Mouse (Mus musculus) midbrain, embryonic 15.5 days (tissue): ENCODE results near the gene Tsc22d4. TPM values are rescaled to one million over a fixed set of nuclear protein-coding genes. Genes with fewer than 3 reads are reported as not detected.
A peak's percentile ranks its signal among the peaks of the same experiment; 100 is the strongest.

ENCODE experiments used
- ATAC-seq: fragments of 200-750 bp; cut with Nextera tagmentation; replicated peaks from 2 replicates; pipeline ENCODE4 v1.8.0; 2017; ENCODE audit warnings: moderate TSS enrichment
- H3K27ac ChIP-seq: fragments of 300-500 bp; sonication (generic); 2 replicates; pipeline ENCODE4 v1.5.1; 2015; ENCODE audit warnings: mild to moderate bottlenecking, inconsistent platforms
- H3K27me3 ChIP-seq: fragments of 300-500 bp; sonication (generic); replicated peaks from 2 replicates; pipeline ENCODE4 v1.6.1; 2015; ENCODE audit warnings: inconsistent platforms
- H3K36me3 ChIP-seq: fragments of 300-500 bp; sonication (generic); replicated peaks from 2 replicates; pipeline ENCODE4 v1.6.1; 2015; ENCODE audit warnings: inconsistent platforms
- H3K4me1 ChIP-seq: fragments of 300-500 bp; sonication (generic); 2 replicates; pipeline ENCODE4 v1.6.1; 2015; ENCODE audit warnings: inconsistent platforms
- H3K4me2 ChIP-seq: fragments of 300-500 bp; sonication (generic); 2 replicates; pipeline ENCODE4 v1.6.1; 2015; ENCODE audit warnings: inconsistent platforms, mild to moderate bottlenecking, moderate library complexity
- H3K4me3 ChIP-seq: fragments of 300-500 bp; sonication (generic); 2 replicates; pipeline ENCODE4 v1.5.1; 2015; ENCODE audit warnings: mild to moderate bottlenecking, inconsistent platforms
- H3K9ac ChIP-seq: fragments of 300-500 bp; sonication (generic); 2 replicates; pipeline ENCODE4 v1.6.1; 2015; ENCODE audit warnings: mild to moderate bottlenecking, inconsistent platforms
- H3K9me3 ChIP-seq: fragments of 300-500 bp; sonication (generic); 2 replicates; pipeline ENCODE4 v1.6.1; 2016; ENCODE audit warnings: inconsistent platforms
- WGBS: fragments of 180-500 bp; shearing (Covaris S2); methylation state at CpG from one replicate; pipeline ENCODE4 v1.1.7; 2015; ENCODE audit warnings: mixed read lengths; 5-methylcytosine and 5-hydroxymethylcytosine counted together
- polyA plus RNA-seq: library from polyadenylated mRNA; unstranded; fragments of >200 nt; fragmentation: Nextera tagmentation; extraction: Ambion mirVana; gene quantifications from 2 replicates; pipeline ENCODE4 v1.2.1, GENCODE M21; 2015

The Tsc22d4 gene
- polyA plus RNA-seq, 1 experiment from 2014 or later: 58.0 TPM

GRCm38 (mm10) chr5:137723840-137724239, 21.7 kb upstream of the Tsc22d4 start:
- H3K9ac ChIP-seq: no peak overlapping the region
- no peak for ATAC-seq
- no peak overlapping the region for H3K4me2 ChIP-seq
- H3K27me3 ChIP-seq: no peaks in the 10 kb centered on the region
- 86% methylated on average over 5 of the region's 5 CpGs for WGBS
- no peaks in the 10 kb centered on the region for H3K4me1 ChIP-seq
- H3K36me3 ChIP-seq: no peaks in the 10 kb centered on the region
- H3K27ac ChIP-seq: no peak overlapping the region
- H3K9me3 ChIP-seq: no peaks in the 10 kb centered on the region
- no peak overlapping the region for H3K4me3 ChIP-seq

- no peak for ATAC-seq
- Histone ChIP-seq H3K4me1 (peaks cover 5% of the 10 kb centered on the region), H3K27ac (no peak overlapping the region), H3K9me3 (no peaks in the 10 kb centered on the region), H3K27me3 (no peaks in the 10 kb centered on the region), H3K36me3 (peaks cover 8% of the 10 kb centered on the region; the same call in 1 of the 2 replicates), H3K4me2 (no peak overlapping the region), H3K4me3 (no peak overlapping the region), H3K9ac (no peak overlapping the region)
- WGBS: 79% methylated on average over 6 of the region's 6 CpGs
These were observed 18.8 kb upstream of the Tsc22d4 start for GRCm38 (mm10) chr5:137726767-137727166.

- peak overlapping the region; percentile 45 for H3K9ac ChIP-seq
- H3K9me3 ChIP-seq: no peaks in the 10 kb centered on the region
- peak; percentile 71 for ATAC-seq
- peaks cover 26% of the 10 kb centered on the region for H3K36me3 ChIP-seq
- no peaks in the 10 kb centered on the region for H3K27me3 ChIP-seq
- peak overlapping the region; percentile 36 for H3K4me3 ChIP-seq
- H3K27ac ChIP-seq: peak overlapping the region; percentile 97
- WGBS: 13% methylated on average over 12 of the region's 12 CpGs
- H3K4me1 ChIP-seq: peaks cover 58% of the 10 kb centered on the region
- H3K4me2 ChIP-seq: peak overlapping the region; percentile 59
These were observed 11.8 kb upstream of the Tsc22d4 start for GRCm38 (mm10) chr5:137733638-137734288.

GRCm38 (mm10) chr5:137734289-137735061, 11.1 kb upstream of the Tsc22d4 start:
- Histone ChIP-seq H3K27ac (peak overlapping the region; percentile 97), H3K4me2 (peak overlapping the region; percentile 59), H3K4me3 (peak overlapping the region; percentile 36), H3K27me3 (no peaks in the 10 kb centered on the region), H3K4me1 (peaks cover 65% of the 10 kb centered on the region), H3K36me3 (peaks cover 26% of the 10 kb centered on the region), H3K9me3 (no peaks in the 10 kb centered on the region), H3K9ac (peak overlapping the region; percentile 45)
- 31% methylated on average over 6 of the region's 6 CpGs for WGBS
- peak; percentile 96 for ATAC-seq

GRCm38 (mm10) chr5:137737400-137737940, 8.1 kb upstream of the Tsc22d4 start:
- H3K4me2 ChIP-seq: peak overlapping the region; percentile 92
- H3K4me1 ChIP-seq: peaks cover 71% of the 10 kb centered on the region
- peak overlapping the region; percentile 87 for H3K27ac ChIP-seq
- H3K27me3 ChIP-seq: no peaks in the 10 kb centered on the region
- peak overlapping the region; percentile 82; the same call in 1 of the 2 replicates for H3K9ac ChIP-seq
- H3K4me3 ChIP-seq: peak overlapping the region; percentile 76; the same call in 1 of the 2 replicates
- ATAC-seq: no peak
- 81% methylated on average over 6 of the region's 6 CpGs for WGBS
- peaks cover 11% of the 10 kb centered on the region for H3K36me3 ChIP-seq
- no peaks in the 10 kb centered on the region for H3K9me3 ChIP-seq

- Histone ChIP-seq H3K4me3 (peak overlapping the region; percentile 76), H3K4me2 (peak overlapping the region; percentile 92), H3K9ac (peak overlapping the region; percentile 82), H3K27me3 (no peaks in the 10 kb centered on the region), H3K9me3 (no peaks in the 10 kb centered on the region), H3K27ac (peak overlapping the region; percentile 87), H3K4me1 (peaks cover 63% of the 10 kb centered on the region), H3K36me3 (peaks cover 8% of the 10 kb centered on the region; the same call in 1 of the 2 replicates)
- 16% methylated on average over 5 of the region's 5 CpGs for WGBS
- ATAC-seq: no peak
These were observed 7.0 kb upstream of the Tsc22d4 start for GRCm38 (mm10) chr5:137738516-137738915.

DNA sequence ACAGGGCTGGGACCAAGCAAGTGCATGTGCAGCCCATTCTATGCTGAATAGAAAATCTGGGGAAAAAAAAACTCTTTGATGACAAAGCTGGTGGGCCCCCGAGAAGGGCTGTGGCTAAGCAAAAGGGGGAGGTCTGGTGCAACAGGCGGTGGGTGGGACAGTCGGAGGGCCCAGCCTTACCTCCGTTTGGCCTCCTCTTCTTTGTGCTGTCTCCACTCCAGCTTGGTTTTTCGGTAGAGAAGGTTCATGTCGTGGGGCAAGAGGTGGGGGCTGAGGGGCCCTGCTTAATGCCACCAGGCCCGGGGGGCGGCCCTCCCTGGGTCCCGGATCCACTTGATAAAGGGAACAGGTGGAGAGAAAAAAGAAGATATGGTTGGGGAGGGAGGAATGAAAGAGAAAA, 6.1 kb upstream of the Tsc22d4 start:
- peaks cover 54% of the 10 kb centered on the region for H3K4me1 ChIP-seq
- peaks cover 8% of the 10 kb centered on the region; the same call in 1 of the 2 replicates for H3K36me3 ChIP-seq
- H3K27ac ChIP-seq: peak overlapping the region; percentile 87
- no peaks in the 10 kb centered on the region for H3K27me3 ChIP-seq
- 14% methylated on average over 9 of the region's 9 CpGs for WGBS
- no peak for ATAC-seq
- H3K9ac ChIP-seq: peak overlapping the region; percentile 82
- peak overlapping the region; percentile 76 for H3K4me3 ChIP-seq
- H3K9me3 ChIP-seq: no peaks in the 10 kb centered on the region
- peak overlapping the region; percentile 92 for H3K4me2 ChIP-seq

- H3K9me3 ChIP-seq: no peaks in the 10 kb centered on the region
- peak overlapping the region; percentile 92 for H3K4me2 ChIP-seq
- WGBS: 7% methylated on average over 11 of the region's 11 CpGs
- H3K27me3 ChIP-seq: no peaks in the 10 kb centered on the region
- peak overlapping the region; percentile 87 for H3K27ac ChIP-seq
- H3K9ac ChIP-seq: peak overlapping the region; percentile 82
- H3K4me1 ChIP-seq: peaks cover 48% of the 10 kb centered on the region
- H3K4me3 ChIP-seq: peak overlapping the region; percentile 76
- ATAC-seq: peak; percentile 34
- peaks cover 5% of the 10 kb centered on the region; the same call in 1 of the 2 replicates for H3K36me3 ChIP-seq
These were observed 5.0 kb upstream of the Tsc22d4 start for GRCm38 (mm10) chr5:137740506-137740905.

DNA sequence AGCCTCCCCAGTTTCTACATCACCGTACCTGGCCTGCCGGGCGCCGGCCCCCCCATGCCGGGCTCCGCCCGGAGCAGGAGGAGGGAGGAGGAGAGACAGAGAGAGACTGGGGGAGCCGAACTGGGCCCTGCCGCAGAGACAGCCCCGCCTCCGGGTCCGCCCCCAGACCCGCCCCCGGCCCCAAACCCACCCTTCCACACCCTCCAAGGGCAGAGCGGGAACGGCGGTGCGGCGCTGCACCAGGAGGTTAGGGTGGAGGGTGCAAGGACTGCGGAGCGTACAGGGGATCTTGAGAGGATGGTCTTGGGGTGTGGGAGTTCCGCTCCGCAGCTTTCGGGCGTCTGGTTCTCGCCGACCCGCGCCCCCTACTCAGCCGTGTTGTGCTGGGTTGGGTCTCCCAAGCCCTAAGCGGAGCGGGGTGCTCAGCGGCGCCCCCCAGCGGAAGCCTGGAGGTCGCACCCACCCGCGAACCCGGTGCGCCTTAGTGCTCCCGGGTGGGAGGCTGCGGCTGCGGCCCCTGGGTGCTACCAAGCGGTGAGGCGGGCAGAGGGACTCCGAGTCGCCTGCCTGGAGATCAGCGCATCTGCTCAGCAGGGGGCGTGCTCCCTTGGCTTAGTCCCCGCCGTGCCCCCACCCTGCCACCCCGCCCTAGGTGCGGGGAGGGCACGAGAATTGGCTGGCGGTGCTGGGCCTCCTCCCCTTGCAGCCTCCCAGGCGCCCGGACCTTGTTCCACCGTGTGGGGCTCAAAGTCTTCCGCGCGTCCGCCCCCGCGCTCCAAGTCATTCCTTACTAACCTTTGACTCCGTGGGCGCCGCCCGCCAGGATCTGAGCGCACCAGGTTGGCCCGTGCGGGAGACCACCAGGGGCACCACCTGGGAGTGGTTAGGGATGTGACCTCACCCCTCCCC, 4.3 kb upstream of the Tsc22d4 start, which contains the start of gene Nyap1:
Gene Nyap1, minus strand, starts transcription at position 585 of the 909 bp plus-strand sequence.
- H3K9ac ChIP-seq: peak within 1 kb of the TSS; percentile 82
- no peaks in the 10 kb centered on the region; the same call in 1 of the 2 replicates for H3K36me3 ChIP-seq
- under 1% methylated on average over 56 of the region's 71 CpGs for WGBS
- peak within 1 kb of the TSS; percentile 92 for H3K4me2 ChIP-seq
- peak; percentile 87 for ATAC-seq
- peak within 1 kb of the TSS; percentile 76 for H3K4me3 ChIP-seq
- peak within 1 kb of the TSS; percentile 87 for H3K27ac ChIP-seq
- no peaks in the 10 kb centered on the region for H3K27me3 ChIP-seq
- H3K4me1 ChIP-seq: peaks cover 43% of the 10 kb centered on the region
- H3K9me3 ChIP-seq: no peaks in the 10 kb centered on the region

DNA sequence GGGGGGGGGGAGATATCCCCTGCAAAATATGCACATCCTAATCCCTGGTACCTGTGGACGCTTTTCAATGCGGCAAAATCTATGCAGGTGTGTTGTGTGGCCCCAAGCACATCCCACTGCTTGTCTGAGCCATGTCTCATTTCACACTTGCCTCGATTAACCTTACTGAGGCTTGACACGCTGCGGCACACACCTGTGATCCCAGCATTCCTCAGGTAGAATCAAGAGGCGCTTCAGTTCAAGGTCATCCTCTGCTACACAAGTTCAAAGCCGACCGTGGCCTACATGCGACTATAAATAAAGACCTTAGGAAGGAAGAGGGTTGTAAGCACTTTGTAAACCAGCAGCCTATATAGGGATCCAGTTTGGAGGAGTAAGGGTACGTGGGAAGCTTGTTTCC, 3.5 kb upstream of the Tsc22d4 start:
- Histone ChIP-seq H3K9ac (no peak overlapping the region), H3K27me3 (no peaks in the 10 kb centered on the region), H3K36me3 (no peaks in the 10 kb centered on the region; the same call in 1 of the 2 replicates), H3K9me3 (no peaks in the 10 kb centered on the region), H3K4me3 (peak overlapping the region; percentile 76), H3K27ac (no peak overlapping the region), H3K4me1 (peaks cover 49% of the 10 kb centered on the region), H3K4me2 (peak overlapping the region; percentile 92)
- 73% methylated on average over 10 of the region's 10 CpGs for WGBS
- no peak for ATAC-seq

GRCm38 (mm10) chr5:137742836-137743235, 2.7 kb upstream of the Tsc22d4 start:
- Histone ChIP-seq H3K36me3 (no peaks in the 10 kb centered on the region; the same call in 1 of the 2 replicates), H3K4me2 (no peak overlapping the region), H3K9ac (no peak overlapping the region), H3K4me3 (no peak overlapping the region), H3K4me1 (peaks cover 53% of the 10 kb centered on the region), H3K27me3 (no peaks in the 10 kb centered on the region), H3K27ac (no peak overlapping the region), H3K9me3 (no peaks in the 10 kb centered on the region)
- ATAC-seq: no peak
- 92% methylated on average over 6 of the region's 6 CpGs for WGBS
